Mouse (Mus musculus): ENCODE results near the gene Gm21903.
"Not testable (repeated sequence)": the region's sequence is repeated elsewhere in the genome, so short reads cannot be mapped to it uniquely, and the experiment has no call there.

The Gm21903 gene

DNA sequence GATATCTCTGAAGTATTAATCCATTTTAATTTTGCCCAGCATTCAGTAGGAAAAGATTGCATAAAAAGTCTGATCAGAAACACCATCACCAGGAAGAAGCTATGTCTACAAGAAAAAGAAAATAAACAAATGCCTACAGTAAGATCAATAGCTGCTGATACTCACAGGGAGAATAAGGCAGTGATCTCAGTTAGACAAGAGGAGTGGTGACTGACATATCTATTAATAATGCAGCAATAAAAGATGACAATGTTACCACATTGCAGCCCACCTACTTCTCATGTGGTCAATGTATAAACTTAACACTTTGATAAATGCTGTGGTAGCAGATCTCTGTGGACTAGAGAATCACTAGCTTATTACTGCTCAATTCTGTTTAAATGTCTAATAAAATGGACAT is at the start of gene Gm21903:
TSS of gene Gm21903 (minus strand) at position 101 of the 400 bp plus-strand sequence.
- no peak for DNase-seq

GRCm38 (mm10) chr17:39076937-39077336 is 33.8 kb upstream of the Gm21903 start, which contains the start of gene Esp23:
Gene Esp23 (minus strand): TSS chr17:39077037.
- no peak for DNase-seq

DNA sequence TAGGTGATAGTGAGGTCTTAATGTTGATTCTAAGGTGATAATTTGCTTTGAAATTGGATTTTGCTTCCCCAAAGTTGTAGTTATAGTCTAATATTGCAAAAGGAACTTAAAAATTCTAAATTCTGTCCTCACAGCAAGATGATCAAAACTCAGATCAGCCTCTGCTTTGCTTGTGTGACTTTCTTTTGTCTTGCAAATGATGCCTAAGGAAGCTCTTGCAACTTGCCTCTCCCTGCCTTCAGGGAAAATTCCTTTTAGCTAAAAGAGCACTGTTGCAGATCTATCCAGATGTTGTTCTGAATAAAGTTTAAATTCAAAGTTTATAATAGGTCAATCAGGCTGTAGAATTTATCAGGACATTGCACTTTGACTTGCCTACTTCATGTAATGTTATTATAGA is 20.5 kb upstream of the Gm21903 start:
- DNase-seq = no peak

DNA sequence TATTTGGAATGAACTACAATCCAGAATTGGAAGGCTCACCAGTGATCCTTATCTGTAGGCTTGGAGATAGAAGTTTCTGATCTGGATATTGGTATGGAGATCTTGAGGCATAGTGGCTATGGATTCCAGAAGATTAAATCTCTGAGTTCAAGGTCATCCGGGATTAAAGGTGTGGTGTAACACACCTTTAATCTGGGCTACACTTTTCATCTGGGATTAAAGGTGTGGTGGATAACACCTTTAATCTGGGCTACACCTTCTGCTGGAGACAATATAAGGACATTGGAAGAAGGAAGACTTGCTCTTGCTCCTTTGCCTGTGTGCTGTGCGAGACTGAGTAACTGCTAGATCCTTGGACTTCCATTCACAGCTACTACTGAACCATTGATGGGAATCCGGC is 6.7 kb downstream of the Gm21903 start, which contains the start of gene Esp24:
TSS of gene Esp24 (plus strand) at position 301 of the 400 bp plus-strand sequence.
- DNase-seq = not testable (repeated sequence)

GRCm38 (mm10) chr17:39017184-39017583 is 26.0 kb downstream of the Gm21903 start:
- DNase-seq = no peak

DNA sequence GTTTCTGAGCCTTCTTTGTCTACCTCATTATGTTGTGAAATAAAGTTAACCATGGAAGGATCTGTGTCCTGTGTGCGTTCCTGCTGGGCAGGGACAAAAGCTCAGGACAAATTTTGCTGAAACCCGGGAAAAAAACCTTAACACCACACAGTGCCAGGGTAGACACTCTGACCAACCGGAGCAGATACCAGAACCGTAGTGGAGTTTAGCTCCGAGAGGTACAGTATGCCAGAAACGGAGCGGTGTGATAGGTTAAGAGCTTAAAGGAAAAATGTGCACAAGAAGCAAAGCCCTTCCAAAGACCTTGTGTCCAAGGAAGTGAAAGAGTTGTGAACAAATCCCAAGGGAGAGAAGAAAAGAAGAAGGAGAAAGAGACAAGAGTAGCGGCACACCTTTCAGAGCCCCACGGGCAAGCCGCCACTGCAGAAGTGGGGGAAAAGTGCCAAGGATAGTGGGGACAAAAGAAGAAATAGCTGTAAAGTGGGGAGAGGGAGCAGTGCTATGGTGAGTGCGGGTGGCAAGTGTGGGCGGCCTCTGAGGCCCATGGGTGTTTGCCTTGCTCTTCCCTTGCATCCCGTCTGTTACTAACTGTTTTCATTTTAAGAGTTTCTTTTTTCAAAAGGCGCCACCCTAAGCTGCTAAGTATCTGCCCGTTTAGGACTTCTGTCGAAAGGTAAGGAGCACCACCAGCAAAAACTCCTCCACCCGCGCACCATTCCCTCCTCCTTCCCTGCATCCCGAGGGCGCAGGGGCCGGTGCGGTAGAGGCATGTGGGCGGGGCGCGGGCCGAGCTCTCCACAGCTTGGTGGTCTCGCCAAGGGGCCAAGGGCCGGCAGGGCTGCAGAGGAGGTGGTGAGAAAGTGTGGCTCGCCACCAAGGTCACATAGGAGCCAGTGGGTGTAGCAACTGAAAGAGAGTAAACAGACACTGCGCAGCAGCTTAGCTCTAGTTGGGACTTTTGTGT is 32.2 kb downstream of the Gm21903 start:
- DNase-seq = no peak

- DNase-seq = no peak
These were observed 33.3 kb downstream of the Gm21903 start for GRCm38 (mm10) chr17:39009846-39010245.

Measured in right cerebral cortex, postnatal 4 days (tissue).